8 mouse cellular contexts compared by ENCODE assay signal in genomic region chr2:32449761-32450754, GRCm38 (mm10). TPM values are rescaled to one million over a fixed set of nuclear protein-coding genes. Genes with fewer than 3 reads are reported as not detected.
DNase-seq lines count a peak whose midpoint lies in the region; ATAC-seq lines count a peak whose summit lies in the region.

TSS of gene Naif1 (plus strand) at chr2:32450457.

- peak within 1 kb of the TSS; percentile 96 for H3K27ac ChIP-seq in hindbrain, embryonic 13.5 days
- H3K27ac ChIP-seq in lung, embryonic 16.5 days (ENCODE audit: low read length) = peak within 1 kb of the TSS; percentile 98

- WGBS in hindbrain, embryonic 13.5 days = 78% methylated on average over 15 of the region's 15 CpGs
- WGBS in lung, embryonic 16.5 days = 69% methylated on average over 15 of the region's 15 CpGs

- peaks cover 45% of the 10 kb centered on the region for H3K4me1 ChIP-seq in hindbrain, embryonic 13.5 days (replicated peaks)
- peaks cover 27% of the 10 kb centered on the region for H3K4me1 ChIP-seq in lung, embryonic 16.5 days (replicated peaks; ENCODE audit: control insufficient read depth, insufficient read depth, low read length)

- H3K27me3 ChIP-seq in hindbrain, embryonic 13.5 days = no peaks in the 10 kb centered on the region
- H3K27me3 ChIP-seq in lung, embryonic 16.5 days (ENCODE audit: control insufficient read depth, insufficient read depth, low read depth, low read length) = no peaks in the 10 kb centered on the region

- 0 out of 2 replicates have a peak, but pooled peaks cover 3% of the 10 kb centered on the region for H3K36me3 ChIP-seq in hindbrain, embryonic 13.5 days
- no peaks in the 10 kb centered on the region for H3K36me3 ChIP-seq in lung, embryonic 16.5 days (ENCODE audit: control insufficient read depth, insufficient read depth, low read length)

- H3K9me3 ChIP-seq in hindbrain, embryonic 13.5 days = no peaks in the 10 kb centered on the region
- H3K9me3 ChIP-seq in lung, embryonic 16.5 days (ENCODE audit: control insufficient read depth, low read length) = no peaks in the 10 kb centered on the region

- H3K4me3 ChIP-seq in hindbrain, embryonic 13.5 days = peak within 1 kb of the TSS; percentile 77
- peak within 1 kb of the TSS; percentile 80 for H3K4me3 ChIP-seq in lung, embryonic 16.5 days (ENCODE audit: low read length)

- ATAC-seq in hindbrain, embryonic 13.5 days (ENCODE audit: low FRiP score) = no peak
- ATAC-seq in lung, embryonic 16.5 days (ENCODE audit: low read depth) = no peak

- peak; percentile 48 to 73 for DNase-seq in adrenal gland, adult (ENCODE audit: inconsistent age in 2 of 2, low spot score in 1 of 2)
- no peak for DNase-seq in adrenal gland, adult 8-10 months
- DNase-seq in lung, adult 18-20 months = peak; percentile 27 to 37
- DNase-seq in lung, postnatal 4 days = no peak
- DNase-seq in thymus, postnatal 0 days (ENCODE audit: low spot score) = peak; percentile 32
- DNase-seq in adrenal gland, postnatal 10 days = no peak

- peak within 1 kb of the TSS; percentile 79 for H3K4me2 ChIP-seq in hindbrain, embryonic 13.5 days
- peak within 1 kb of the TSS; percentile 68 for H3K4me2 ChIP-seq in lung, embryonic 16.5 days (ENCODE audit: low read depth, low read length)

- H3K9ac ChIP-seq in hindbrain, embryonic 13.5 days = peak within 1 kb of the TSS; percentile 87
- peak within 1 kb of the TSS; percentile 81 for H3K9ac ChIP-seq in lung, embryonic 16.5 days (ENCODE audit: low read length)

RNA-seq across cellular contexts. Expression of gene Naif1, which starts in this region (rescaled TPM):
- 1 to 10 TPM; 4.2 to 5.5 (median 5.0) TPM for total RNA-seq in adrenal gland, adult 8-10 months (2022)
- 5.1 and 5.9 TPM in 2 replicates for polyA plus RNA-seq in hindbrain, embryonic 13.5 days (2015; fragmentation: Nextera tagmentation; extraction: Ambion mirVana)
- polyA plus RNA-seq in lung, embryonic 16.5 days (2015; fragmentation: Nextera tagmentation; extraction: Ambion mirVana) = 6.5 and 6.8 TPM in 2 replicates
- polyA plus RNA-seq in thymus, postnatal 0 days (2015; fragmentation: Nextera tagmentation; extraction: Ambion mirVana) = 5.4 and 6.2 TPM in 2 replicates
- 1 to 10 TPM; 3.6 to 3.7 TPM for total RNA-seq in adrenal gland, postnatal 10 days (2021)

Comparison
In these comparisons a context has a peak if more than half of its experiments do, and no peak if none do; other contexts are left out.
1. DNase-seq: peak in adrenal gland, adult (2 of 2), lung, adult 18-20 months (2 of 2) and thymus, postnatal 0 days (single experiment); none in adrenal gland, adult 8-10 months (single experiment), lung, postnatal 4 days (0 of 2) and adrenal gland, postnatal 10 days (single experiment).